Mouse (Mus musculus) ES-E14 (cell line): ENCODE measurements at regions not wholly inside any gene's neighbourhood (a gene's known extent, or its start where the extent isn't known, plus 50 kb on each side); places are given as distances from the start of the nearest gene placed in this dataset.

Source experiments
- ZC3H11A ChIP-seq: IDR thresholded peaks from 2 replicates; pipeline ENCODE4 v1.6.1; 2012; ENCODE audit warnings: low read depth, mild to moderate bottlenecking, inconsistent platforms, low read length, borderline replicate concordance
- ZNF384 ChIP-seq: IDR thresholded peaks from 2 replicates; pipeline ENCODE4 v1.6.1; 2012; ENCODE audit warnings: low read depth, low read length, inconsistent platforms

GRCm38 (mm10) chr13:39935216-39935615, 426.0 kb downstream of the Ofcc1 start:
- TF ChIP-seq ZC3H11A = no peak
- TF ChIP-seq ZNF384 = no peak
